Mouse (Mus musculus): ENCODE data around the gene Sema4d.
A peak's percentile ranks its signal among the peaks of the same experiment; 100 is the strongest.

GRCm38 (mm10) chr13:51644829-51645789, 148.4 kb downstream of the Sema4d start, which contains the start of gene Cks2:
- TF ChIP-seq TAL1 (IDR thresholded peaks at IDR 0.05; ENCODE audit: low read length) (no peak), GATA1 (IDR thresholded peaks at IDR 0.05; ENCODE audit: low read length) (peak; percentile 50; the same call in 1 of the 2 replicates)
